Mouse (Mus musculus): ENCODE measurements around the gene Gpr62.

Gpr62 gene

GRCm38 (mm10) chr9:106474456-106474855, 8.7 kb upstream of the Gpr62 start:
- peak; percentile 82 for DNase-seq (ENCODE audit: low spot score)

DNA sequence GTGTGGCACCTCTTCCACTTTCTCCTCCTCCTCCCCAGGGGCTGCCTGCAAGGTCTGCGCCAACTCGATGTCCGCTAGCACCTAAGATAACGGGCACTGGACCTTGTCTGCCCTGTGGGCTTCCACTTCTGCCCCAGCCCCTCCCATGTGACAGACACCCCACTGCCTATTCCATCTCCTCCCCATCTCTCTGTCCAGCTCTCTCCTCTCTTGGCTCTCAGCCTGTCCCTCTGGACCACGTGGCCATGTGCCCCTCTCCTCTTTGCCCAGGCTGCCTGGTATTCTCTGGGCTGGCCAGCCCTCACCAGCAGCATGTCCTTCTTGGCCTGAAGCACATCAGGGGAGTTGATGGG, 8.0 kb upstream of the Gpr62 start:
- no peak for DNase-seq (ENCODE audit: low spot score)

GRCm38 (mm10) chr9:106473081-106473752, 7.5 kb upstream of the Gpr62 start:
- DNase-seq (ENCODE audit: low spot score), result no peak

- peak; percentile 59 for DNase-seq (ENCODE audit: low spot score)
Observed at GRCm38 (mm10) chr9:106472321-106472720, 6.6 kb upstream of the Gpr62 start.

DNA sequence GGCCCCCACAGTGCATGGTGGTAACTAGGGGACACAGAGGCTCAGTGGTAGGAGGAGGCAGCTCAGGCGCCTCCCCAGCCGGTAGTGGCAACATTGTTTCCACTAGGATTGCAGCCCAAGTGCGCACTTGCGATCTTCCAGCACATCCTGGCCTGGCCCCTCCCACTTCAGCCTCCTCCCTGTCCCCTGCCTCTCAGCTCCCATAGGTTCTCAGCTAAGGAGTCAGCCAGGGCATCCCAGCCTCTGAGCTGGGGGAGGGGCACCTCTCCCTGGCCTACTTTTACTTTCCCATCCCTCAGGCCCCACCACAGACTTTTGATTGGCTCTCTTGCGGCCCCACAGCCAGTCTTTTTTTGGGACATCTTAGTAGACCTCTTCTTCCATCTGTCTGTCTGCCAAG, 6.2 kb upstream of the Gpr62 start:
- no peak for DNase-seq (ENCODE audit: low spot score)

GRCm38 (mm10) chr9:106470991-106471750, 5.4 kb upstream of the Gpr62 start:
- no peak for DNase-seq (ENCODE audit: low spot score)

- no peak for DNase-seq (ENCODE audit: low spot score)
Observed at GRCm38 (mm10) chr9:106469776-106470175, 4.0 kb upstream of the Gpr62 start.

GRCm38 (mm10) chr9:106469317-106469716, 3.6 kb upstream of the Gpr62 start:
- no peak for DNase-seq (ENCODE audit: low spot score)

- DNase-seq (ENCODE audit: low spot score), result no peak
Observed at GRCm38 (mm10) chr9:106467746-106468145, 2.0 kb upstream of the Gpr62 start.

DNA sequence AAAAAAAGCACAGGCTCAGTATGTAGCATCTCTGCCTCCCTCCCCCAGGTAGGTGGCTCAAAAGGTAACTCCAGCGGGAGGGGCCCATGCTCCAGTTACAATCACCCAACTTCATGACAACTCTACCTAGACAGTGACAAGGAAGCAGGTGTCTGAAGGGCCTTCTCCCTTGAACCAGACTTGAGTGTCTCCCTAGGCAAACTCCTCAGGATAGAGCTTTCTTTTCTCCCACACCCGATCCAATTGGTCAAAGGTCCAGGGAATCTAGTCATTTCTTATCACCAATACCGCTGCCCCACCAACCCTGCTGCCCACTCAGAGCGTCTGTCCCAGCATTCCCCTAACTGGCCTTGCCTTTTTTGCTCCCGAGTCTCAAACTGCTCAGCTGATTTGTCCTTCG, 983 bp upstream of the Gpr62 start:
- DNase-seq (ENCODE audit: low spot score), result no peak

- no peak for DNase-seq (ENCODE audit: low spot score)
Observed at GRCm38 (mm10) chr9:106464751-106465541, 792 bp downstream of the Gpr62 start.

GRCm38 (mm10) chr9:106463122-106464063, 2.3 kb downstream of the Gpr62 start:
- DNase-seq (ENCODE audit: low spot score), result no peak

- DNase-seq (ENCODE audit: low spot score), result no peak
Observed at GRCm38 (mm10) chr9:106462430-106462800, 3.3 kb downstream of the Gpr62 start.

GRCm38 (mm10) chr9:106461641-106462429, 3.9 kb downstream of the Gpr62 start:
- no peak for DNase-seq (ENCODE audit: low spot score)

DNA sequence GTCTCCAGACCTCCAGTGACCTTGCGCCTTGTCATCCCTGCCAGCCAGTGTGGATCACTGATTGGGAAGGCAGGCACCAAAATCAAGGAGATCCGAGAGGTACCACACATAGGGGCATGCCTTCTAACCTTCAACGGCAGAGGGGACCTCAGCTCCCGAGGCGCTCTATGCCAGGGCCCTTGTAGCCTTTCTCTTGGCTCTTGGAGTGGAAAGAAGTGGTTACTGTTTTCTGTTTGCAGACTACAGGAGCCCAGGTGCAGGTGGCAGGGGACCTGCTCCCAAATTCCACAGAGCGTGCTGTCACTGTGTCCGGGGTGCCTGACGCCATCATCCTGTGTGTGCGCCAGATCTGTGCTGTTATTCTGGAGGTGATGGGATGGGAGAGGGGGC, 4.7 kb downstream of the Gpr62 start:
- DNase-seq (ENCODE audit: low spot score), result no peak

- no peak for DNase-seq (ENCODE audit: low spot score)
Observed at GRCm38 (mm10) chr9:106460401-106461025, 5.2 kb downstream of the Gpr62 start.

DNA sequence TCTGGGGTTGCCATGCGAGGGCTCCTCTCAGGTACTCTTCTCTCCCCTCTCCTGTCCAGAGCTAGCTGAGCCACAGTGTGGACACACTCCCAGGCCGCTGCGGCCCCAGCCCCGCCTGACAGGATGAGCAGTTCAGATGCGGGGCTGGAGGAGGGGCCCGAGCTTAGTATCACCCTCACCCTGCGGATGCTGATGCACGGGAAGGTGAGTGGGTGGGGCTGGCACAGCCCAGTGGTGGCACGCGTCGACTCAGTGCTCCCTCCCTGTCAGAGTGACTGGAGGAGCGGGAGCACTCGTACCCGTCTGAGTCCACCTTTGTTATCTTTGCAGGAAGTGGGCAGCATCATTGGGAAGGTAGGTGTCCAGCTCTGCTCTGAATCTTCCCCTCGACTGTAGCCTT, 5.8 kb downstream of the Gpr62 start:
- DNase-seq (ENCODE audit: low spot score), result no peak

DNA sequence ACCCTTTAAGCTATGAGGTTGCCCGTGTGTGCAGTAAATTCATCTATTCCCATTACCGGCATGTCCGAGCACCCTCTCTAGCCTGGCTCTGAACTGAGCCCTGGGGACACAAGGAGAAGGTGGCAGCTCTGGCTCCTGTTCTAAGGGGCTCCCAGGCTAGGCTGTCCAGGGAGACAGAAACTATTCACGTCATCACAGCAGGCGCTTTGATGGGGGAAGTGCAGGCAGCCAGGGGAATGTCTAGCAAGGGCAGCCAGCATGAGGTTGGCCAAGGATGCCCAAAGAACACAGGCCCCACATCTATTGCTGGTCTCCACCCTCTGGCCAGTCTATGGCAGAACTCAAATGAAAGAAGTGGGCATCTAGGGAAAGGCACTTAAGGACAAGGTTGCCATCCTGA, 7.8 kb downstream of the Gpr62 start:
- DNase-seq (ENCODE audit: low spot score), result no peak

GRCm38 (mm10) chr9:106457163-106457559, 8.6 kb downstream of the Gpr62 start:
- DNase-seq (ENCODE audit: low spot score), result no peak

DNA sequence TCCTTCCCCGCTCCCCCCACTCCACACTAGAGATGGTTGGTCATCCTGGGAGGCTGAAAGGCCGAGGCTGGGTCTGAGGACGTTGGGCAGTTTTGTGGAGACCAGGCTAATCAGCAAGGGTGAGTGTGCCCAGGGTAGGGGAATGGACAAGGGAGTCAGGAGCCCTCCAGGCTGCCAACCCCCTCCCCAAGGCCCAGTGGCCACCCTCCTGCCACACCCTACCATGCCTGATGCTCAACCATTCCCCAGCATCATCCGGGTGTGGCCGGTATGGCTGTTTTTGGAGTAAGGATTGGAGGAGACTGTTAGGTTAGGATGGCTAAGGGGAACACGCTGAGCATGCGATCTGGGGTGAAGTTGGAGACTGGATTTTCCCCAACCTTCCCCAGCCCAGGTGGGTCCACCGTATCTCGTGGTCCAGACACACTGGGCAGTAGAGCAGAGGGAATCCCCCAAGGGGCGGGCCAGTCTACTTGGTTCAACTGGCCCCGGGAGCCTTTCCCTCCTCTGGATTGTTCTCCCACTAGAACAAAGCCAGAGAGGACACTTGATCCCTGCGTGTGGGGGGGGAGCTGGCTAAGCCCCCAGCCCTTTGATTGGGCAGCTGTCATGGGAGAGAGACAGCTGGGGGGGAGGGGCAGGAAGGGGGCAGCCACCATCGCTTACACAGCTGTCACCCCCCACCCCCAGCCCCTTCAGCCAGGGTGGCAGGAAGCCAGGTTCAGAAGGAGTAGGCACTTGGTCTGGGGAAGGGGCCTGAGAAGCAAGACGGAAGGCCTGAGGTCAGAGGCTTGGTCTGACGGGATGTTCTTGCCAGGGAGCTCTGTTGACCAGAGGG, 9.2 kb downstream of the Gpr62 start:
- DNase-seq (ENCODE audit: low spot score), result no peak
